12 mouse cellular contexts compared by ENCODE assay signal in the genomic region with DNA sequence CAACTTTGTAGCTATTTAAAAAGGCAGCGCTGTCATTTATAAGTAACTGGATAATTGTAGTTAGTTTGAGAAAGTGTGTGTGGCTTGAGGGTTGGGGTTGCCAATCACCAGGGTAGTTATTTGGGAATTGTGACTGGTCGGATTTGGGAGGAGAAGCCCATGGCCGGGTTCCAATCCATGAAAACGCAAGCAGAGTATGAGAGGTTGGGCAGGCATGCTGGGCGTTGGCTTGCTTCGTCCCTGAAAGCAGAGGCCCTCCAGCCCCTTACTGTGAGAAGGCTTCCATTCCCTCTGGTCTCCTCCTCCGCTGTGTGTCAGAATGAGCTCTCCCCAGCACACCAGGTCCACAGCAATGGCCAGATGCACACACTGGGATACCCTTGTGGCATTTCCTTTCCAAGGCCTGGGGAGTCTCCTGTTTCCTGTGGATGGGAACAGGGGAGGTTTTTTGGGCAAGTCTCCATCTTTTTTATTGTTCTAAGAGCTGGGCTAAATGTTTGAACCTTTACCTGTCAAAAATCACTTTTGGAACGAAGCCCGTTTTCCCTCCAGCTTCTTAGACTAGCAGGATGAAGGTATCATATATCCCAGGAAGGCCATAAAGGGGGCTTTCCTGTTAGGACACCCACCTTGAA. TPM values are rescaled to one million over a fixed set of nuclear protein-coding genes. Genes with fewer than 3 reads are reported as not detected.
DNase-seq lines count a peak whose midpoint lies in the region; ATAC-seq and TF ChIP-seq lines count a peak whose summit lies in the region.
"Had no signal": no experiment of that assay in that cellular context is flagged by ENCODE, and none has a peak within 500 bp of the region (broad histone marks: within the 10 kb centered on the region; RNA-seq: fewer than 3 reads in every experiment).

No protein-coding gene starts in this region.

- no peaks in the 10 kb centered on the region for H3K4me1 ChIP-seq in forebrain, embryonic 14.5 days (ENCODE audit: control insufficient read depth, insufficient read depth, low read length)
- no peaks in the 10 kb centered on the region for H3K4me1 ChIP-seq in forebrain, postnatal 0 days (ENCODE audit: insufficient read depth)
- peaks cover 29% of the 10 kb centered on the region for H3K4me1 ChIP-seq in heart, embryonic 12.5 days (replicated peaks)
- H3K4me1 ChIP-seq in hindbrain, embryonic 10.5 days (replicated peaks), result 0 out of 2 replicates have a peak, but pooled peaks cover 4% of the 10 kb centered on the region
- H3K4me1 ChIP-seq in midbrain, embryonic 11.5 days (ENCODE audit: control insufficient read depth, insufficient read depth, low read length), result no peaks in the 10 kb centered on the region

- H3K27me3 ChIP-seq in forebrain, embryonic 14.5 days (replicated peaks; ENCODE audit: control insufficient read depth, insufficient read depth, low read length), result no peaks in the 10 kb centered on the region
- H3K27me3 ChIP-seq in forebrain, postnatal 0 days (ENCODE audit: insufficient read depth, low read length), result no peaks in the 10 kb centered on the region
- no peaks in the 10 kb centered on the region for H3K27me3 ChIP-seq in heart, embryonic 12.5 days (replicated peaks)
- H3K27me3 ChIP-seq in hindbrain, embryonic 10.5 days (ENCODE audit: insufficient read depth, poor library complexity, severe bottlenecking), result no peaks in the 10 kb centered on the region
- no peaks in the 10 kb centered on the region for H3K27me3 ChIP-seq in midbrain, embryonic 11.5 days (ENCODE audit: control insufficient read depth, insufficient read depth, low read length)
- H3K27me3 ChIP-seq: liver, embryonic 13.5 days; megakaryocyte, embryonic 14.5 days had no signal

- H3K9me3 ChIP-seq in forebrain, embryonic 14.5 days (replicated peaks; ENCODE audit: control insufficient read depth, low read length), result no peaks in the 10 kb centered on the region
- H3K9me3 ChIP-seq in forebrain, postnatal 0 days (ENCODE audit: low read length), result no peaks in the 10 kb centered on the region
- H3K9me3 ChIP-seq in heart, embryonic 12.5 days (replicated peaks), result no peaks in the 10 kb centered on the region
- H3K9me3 ChIP-seq in hindbrain, embryonic 10.5 days, result no peaks in the 10 kb centered on the region
- H3K9me3 ChIP-seq in midbrain, embryonic 11.5 days (ENCODE audit: control insufficient read depth, low read length), result no peaks in the 10 kb centered on the region
- H3K9me3 ChIP-seq: liver, embryonic 13.5 days; megakaryocyte, embryonic 14.5 days had no signal

- no peak overlapping the region for H3K27ac ChIP-seq in forebrain, embryonic 14.5 days (ENCODE audit: low read depth, low read length)
- H3K27ac ChIP-seq in forebrain, postnatal 0 days (ENCODE audit: low read depth, low read length), result no peak overlapping the region
- peak overlapping the region; percentile 6 for H3K27ac ChIP-seq in heart, embryonic 12.5 days (ENCODE audit: poor library complexity, severe bottlenecking)
- H3K27ac ChIP-seq in hindbrain, embryonic 10.5 days, result no peak overlapping the region
- no peak overlapping the region for H3K27ac ChIP-seq in midbrain, embryonic 11.5 days (ENCODE audit: low read depth, low read length)
- H3K27ac ChIP-seq: liver, embryonic 13.5 days had no signal

- H3K4me2 ChIP-seq in forebrain, embryonic 14.5 days (ENCODE audit: low read length), result no peak overlapping the region
- no peak overlapping the region for H3K4me2 ChIP-seq in forebrain, postnatal 0 days (ENCODE audit: low read depth)
- H3K4me2 ChIP-seq in heart, embryonic 12.5 days, result no peak overlapping the region
- no peak overlapping the region for H3K4me2 ChIP-seq in midbrain, embryonic 11.5 days
- H3K4me2 ChIP-seq: liver, embryonic 13.5 days had no signal

- TF ChIP-seq CTCF in forebrain, postnatal 0 days (IDR thresholded peaks at IDR 0.05; ENCODE audit: low read depth), result no peak
- TF ChIP-seq CTCF in brain, embryonic 14.5 days (IDR thresholded peaks at IDR 0.05; ENCODE audit: borderline replicate concordance, extremely low read depth, insufficient read depth, insufficient read length), result no peak

- peak; percentile 34; the same call in 1 of the 2 replicates for ATAC-seq in forebrain, embryonic 14.5 days
- no peak for ATAC-seq in forebrain, postnatal 0 days
- no peak for ATAC-seq in heart, embryonic 12.5 days (ENCODE audit: insufficient number of reproducible peaks, low FRiP score)
- ATAC-seq in granulocyte monocyte progenitor cell, adult 5-6 weeks (replicated peaks; ENCODE audit: poor library complexity, severe bottlenecking), result no peak
- no peak for ATAC-seq in midbrain, embryonic 11.5 days (ENCODE audit: low FRiP score)
- ATAC-seq: CD4-positive, CD25-positive, alpha-beta regulatory T cell, adult 4 months had no signal

- H3K36me3 ChIP-seq in forebrain, embryonic 14.5 days (ENCODE audit: control insufficient read depth, insufficient read depth, low read length), result peaks cover 10% of the 10 kb centered on the region; the same call in 1 of the 2 replicates
- H3K36me3 ChIP-seq in forebrain, postnatal 0 days (ENCODE audit: insufficient read depth), result peaks cover 10% of the 10 kb centered on the region; the same call in 1 of the 2 replicates
- H3K36me3 ChIP-seq in heart, embryonic 12.5 days, result peaks cover 16% of the 10 kb centered on the region; the same call in 1 of the 2 replicates
- H3K36me3 ChIP-seq in hindbrain, embryonic 10.5 days, result peaks cover 9% of the 10 kb centered on the region; the same call in 1 of the 2 replicates
- no peaks in the 10 kb centered on the region for H3K36me3 ChIP-seq in midbrain, embryonic 11.5 days (ENCODE audit: control insufficient read depth, insufficient read depth, low read length)
- H3K36me3 ChIP-seq: liver, embryonic 13.5 days had no signal

- no peak for DNase-seq in forebrain, embryonic 14.5 days (ENCODE audit: low spot score)
- DNase-seq in forebrain, postnatal 0 days, result no peak
- DNase-seq in brain, embryonic 14.5 days (ENCODE audit: low read depth), result peak; percentile 31
- DNase-seq in kidney, postnatal 10 days, result peak; percentile 37
- no peak for DNase-seq in hindbrain, embryonic 10.5 days (ENCODE audit: low spot score)
- no peak for DNase-seq in midbrain, embryonic 11.5 days (ENCODE audit: low spot score, missing footprints)
- DNase-seq: liver, embryonic 13.5 days had no signal

- no peak for TF ChIP-seq POLR2A in brain, embryonic 14.5 days (IDR thresholded peaks at IDR 0.05; ENCODE audit: borderline replicate concordance, extremely low read depth, insufficient read depth, insufficient read length, poor library complexity, severe bottlenecking)

- 73% methylated on average over 9 of the region's 9 CpGs for WGBS in forebrain, embryonic 14.5 days
- WGBS in forebrain, postnatal 0 days, result 61% methylated on average over 9 of the region's 9 CpGs
- WGBS in heart, embryonic 12.5 days, result 62% methylated on average over 9 of the region's 9 CpGs
- WGBS in hindbrain, embryonic 10.5 days, result 76% methylated on average over 9 of the region's 9 CpGs
- 78% methylated on average over 9 of the region's 9 CpGs for WGBS in midbrain, embryonic 11.5 days

- no peak overlapping the region for H3K9ac ChIP-seq in forebrain, embryonic 14.5 days (ENCODE audit: low read length)
- H3K9ac ChIP-seq in forebrain, postnatal 0 days, result no peak overlapping the region
- no peak overlapping the region for H3K9ac ChIP-seq in heart, embryonic 12.5 days
- no peak overlapping the region for H3K9ac ChIP-seq in midbrain, embryonic 11.5 days (ENCODE audit: low read length)
- H3K9ac ChIP-seq: liver, embryonic 13.5 days had no signal

- no peak overlapping the region for H3K4me3 ChIP-seq in forebrain, embryonic 14.5 days (ENCODE audit: low read depth, low read length)
- H3K4me3 ChIP-seq in forebrain, postnatal 0 days (ENCODE audit: low read depth, low read length), result no peak overlapping the region
- H3K4me3 ChIP-seq in heart, embryonic 12.5 days, result no peak overlapping the region
- no peak overlapping the region for H3K4me3 ChIP-seq in hindbrain, embryonic 10.5 days
- H3K4me3 ChIP-seq in midbrain, embryonic 11.5 days (ENCODE audit: low read depth, low read length), result no peak overlapping the region
- H3K4me3 ChIP-seq: erythroblast, embryonic 14.5 days; liver, embryonic 13.5 days; megakaryocyte, embryonic 14.5 days had no signal

RNA-seq across cellular contexts. Expression of a gene that starts 46.2 kb away (rescaled TPM):
- polyA plus RNA-seq in forebrain, embryonic 14.5 days (2014; fragmentation: Nextera tagmentation; extraction: Ambion mirVana), result 6.8 and 8.0 TPM in 2 replicates
- 18.6 and 22.5 TPM in 2 replicates for total RNA-seq in forebrain, postnatal 0 days (2014; rRNA removed)
- 1.3 and 2.3 TPM in 2 replicates for polyA plus RNA-seq in forebrain, postnatal 0 days (2015; fragmentation: Nextera tagmentation; extraction: Ambion mirVana)
- 16.0 and 20.6 TPM in 2 replicates for polyA plus RNA-seq in brain, embryonic 14.5 days (2012; rRNA removed)
- polyA plus RNA-seq in heart, embryonic 12.5 days (2016; fragmentation: Nextera tagmentation; extraction: Ambion mirVana), result 15.1 and 28.3 TPM in 2 replicates
- polyA plus RNA-seq in hindbrain, embryonic 10.5 days (2016; fragmentation: Nextera tagmentation; extraction: Ambion mirVana), result 17.2 and 19.8 TPM in 2 replicates
- 26.3 and 30.2 TPM in 2 replicates for total RNA-seq in granulocyte monocyte progenitor cell, adult 5-6 weeks (2014; fragmentation: Nextera tagmentation)
- total RNA-seq in granulocyte monocyte progenitor cell, adult 5-6 weeks (2017), result 18.7 and 20.8 TPM in 2 replicates
- 10.9 and 12.0 TPM in 2 replicates for polyA plus RNA-seq in midbrain, embryonic 11.5 days (2014; fragmentation: Nextera tagmentation; extraction: Ambion mirVana)

Comparison
In these comparisons a context has a peak if more than half of its experiments do, and no peak if none do; other contexts are left out.
1. DNase-seq: peak in brain, embryonic 14.5 days (single experiment) and kidney, postnatal 10 days (single experiment); none in forebrain, embryonic 14.5 days (single experiment), forebrain, postnatal 0 days (single experiment), hindbrain, embryonic 10.5 days (single experiment) and midbrain, embryonic 11.5 days (single experiment).